Mouse (Mus musculus) urinary bladder, postnatal 4 days (tissue): ENCODE data around the gene Tbc1d2b.
A peak's percentile ranks its signal among the peaks of the same experiment; 100 is the strongest.

ENCODE experiments used
- DNase-seq, 2 experiments: peaks; one replicate each; pipeline ENCODE4 v3.0.0; 2021 to 2022; ENCODE audit warnings: low spot score in 2 of 2

Tbc1d2b gene

GRCm38 (mm10) chr9:90270193-90270943, at the start of gene Tbc1d2b:
Gene Tbc1d2b (minus strand): TSS chr9:90270804.
- peak; percentile 60 to 68 for DNase-seq

GRCm38 (mm10) chr9:90316300-90316699, 45.7 kb upstream of the Tbc1d2b start:
- no peak for DNase-seq

GRCm38 (mm10) chr9:90315662-90316061, 45.1 kb upstream of the Tbc1d2b start:
- DNase-seq = no peak

- no peak for DNase-seq
These were observed 33.6 kb upstream of the Tbc1d2b start for GRCm38 (mm10) chr9:90304254-90304653.

GRCm38 (mm10) chr9:90303101-90303835, 32.7 kb upstream of the Tbc1d2b start:
- no peak for DNase-seq

GRCm38 (mm10) chr9:90302670-90303069, 32.1 kb upstream of the Tbc1d2b start:
- DNase-seq = no peak

- DNase-seq = no peak
These were observed 30.6 kb upstream of the Tbc1d2b start for GRCm38 (mm10) chr9:90301081-90301688.

GRCm38 (mm10) chr9:90297637-90298036, 27.0 kb upstream of the Tbc1d2b start:
- no peak for DNase-seq

GRCm38 (mm10) chr9:90293641-90294398, 23.2 kb upstream of the Tbc1d2b start:
- DNase-seq = no peak

- DNase-seq = no peak
These were observed 7.8 kb upstream of the Tbc1d2b start for GRCm38 (mm10) chr9:90278397-90278796.

GRCm38 (mm10) chr9:90277884-90278283, 7.3 kb upstream of the Tbc1d2b start:
- DNase-seq = no peak

- no peak for DNase-seq
These were observed 6.2 kb upstream of the Tbc1d2b start for GRCm38 (mm10) chr9:90276779-90277178.

GRCm38 (mm10) chr9:90275906-90276305, 5.3 kb upstream of the Tbc1d2b start:
- DNase-seq = no peak

GRCm38 (mm10) chr9:90275500-90275899, 4.9 kb upstream of the Tbc1d2b start:
- no peak for DNase-seq

- DNase-seq = no peak
These were observed 3.9 kb upstream of the Tbc1d2b start for GRCm38 (mm10) chr9:90274516-90274915.

- peak in 1 of 2 experiments; percentile 7 for DNase-seq
These were observed 1.7 kb upstream of the Tbc1d2b start for GRCm38 (mm10) chr9:90272346-90272745.

- DNase-seq = peak in 1 of 2 experiments; percentile 15
These were observed 1.0 kb upstream of the Tbc1d2b start for GRCm38 (mm10) chr9:90271541-90272090.

- no peak for DNase-seq
These were observed 316 bp upstream of the Tbc1d2b start for GRCm38 (mm10) chr9:90270944-90271295.

GRCm38 (mm10) chr9:90269011-90269681, 1.5 kb downstream of the Tbc1d2b start:
- DNase-seq = peak in 1 of 2 experiments; percentile 77

- peak in 1 of 2 experiments; percentile 14 for DNase-seq
These were observed 3.7 kb downstream of the Tbc1d2b start for GRCm38 (mm10) chr9:90266926-90267325.

GRCm38 (mm10) chr9:90266059-90266458, 4.5 kb downstream of the Tbc1d2b start:
- DNase-seq = peak in 1 of 2 experiments; percentile 49
